Mouse (Mus musculus) myocyte (in vitro differentiated cells): ENCODE measurements around the gene Galk2.

Source experiments
- CEBPB ChIP-seq: IDR thresholded peaks from 2 replicates; pipeline ENCODE4 v1.6.1; 2011; ENCODE audit warnings: mild to moderate bottlenecking, moderate library complexity; ENCODE audit not compliant: poor library complexity, insufficient read depth, severe bottlenecking
- MAX ChIP-seq: IDR thresholded peaks from one replicate; pipeline ENCODE4 v1.6.1; 2011; ENCODE audit warnings: low read depth, mild to moderate bottlenecking, control low read depth
- POLR2A ChIP-seq: IDR thresholded peaks from one replicate; pipeline ENCODE4 v1.6.1; 2011; ENCODE audit warnings: low read depth, mild to moderate bottlenecking, control low read depth, moderate library complexity; ENCODE audit not compliant: insufficient read length
- POLR2AphosphoS2 ChIP-seq: IDR thresholded peaks from one replicate; pipeline ENCODE4 v1.6.1; 2011; ENCODE audit warnings: low read depth, control low read depth; ENCODE audit not compliant: insufficient read length
- REST ChIP-seq: IDR thresholded peaks from one replicate; pipeline ENCODE4 v1.6.1; 2011; ENCODE audit warnings: mild to moderate bottlenecking, control low read depth, moderate library complexity; ENCODE audit not compliant: insufficient read depth, insufficient read length
- SRF ChIP-seq: IDR thresholded peaks from one replicate; pipeline ENCODE4 v1.6.1; 2011; ENCODE audit warnings: low read depth; ENCODE audit not compliant: control insufficient read depth, insufficient read length
- USF1 ChIP-seq: IDR thresholded peaks from one replicate; pipeline ENCODE4 v1.6.1; 2011; ENCODE audit warnings: low read depth, mild to moderate bottlenecking, control low read depth, moderate library complexity

- TF ChIP-seq POLR2A (no peak), CEBPB (no peak), REST (no peak), POLR2AphosphoS2 (no peak), USF1 (no peak), SRF (no peak), MAX (no peak)
Observed at GRCm38 (mm10) chr2:126033114-126033972, 174.4 kb downstream of the Galk2 start.
